Mouse (Mus musculus) frontal cortex, adult (tissue): ENCODE data around the gene Exoc3l4.

Experiments
- ATAC-seq: cut with Nextera tagmentation; 2 replicates; pipeline ENCODE4 v1.9.2; 2017; ENCODE audit warnings: mild to moderate bottlenecking, moderate library complexity, mixed read lengths; ENCODE audit not compliant: low TSS enrichment

Gene Exoc3l4

GRCm38 (mm10) chr12:111434164-111434744, 17.4 kb downstream of the Exoc3l4 start:
- ATAC-seq, result no peak

DNA sequence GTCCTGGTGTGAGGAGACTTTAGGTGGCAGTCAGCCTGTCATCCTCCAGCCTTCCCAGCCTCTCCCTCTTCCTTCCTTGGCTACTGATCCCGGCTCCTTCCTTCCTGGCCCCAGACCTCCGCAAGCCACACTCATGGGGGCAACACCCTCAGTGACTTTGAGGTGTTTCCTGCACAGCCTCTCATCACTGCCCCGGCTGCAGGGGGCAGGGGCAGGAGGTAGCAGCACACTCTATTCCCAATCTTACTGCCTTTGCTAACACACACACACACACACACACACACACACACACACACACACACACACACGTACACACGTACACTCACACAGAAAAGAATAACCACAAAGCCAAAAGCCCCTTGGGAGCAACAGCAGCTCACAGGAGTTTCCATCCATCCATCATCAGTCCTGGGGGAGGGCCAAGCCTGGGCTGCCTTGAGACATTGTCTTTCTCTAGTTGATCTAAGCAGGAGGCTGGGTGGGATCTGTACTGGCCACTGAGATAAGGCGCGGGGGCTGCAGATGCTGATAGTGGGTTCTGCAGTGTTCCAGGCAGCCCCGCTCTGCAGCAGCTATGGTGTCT, 18.0 kb downstream of the Exoc3l4 start:
- no peak for ATAC-seq

- peak; percentile 53; the same call in 1 of the 2 replicates for ATAC-seq
These were observed 19.4 kb downstream of the Exoc3l4 start for GRCm38 (mm10) chr12:111436170-111436569.

DNA sequence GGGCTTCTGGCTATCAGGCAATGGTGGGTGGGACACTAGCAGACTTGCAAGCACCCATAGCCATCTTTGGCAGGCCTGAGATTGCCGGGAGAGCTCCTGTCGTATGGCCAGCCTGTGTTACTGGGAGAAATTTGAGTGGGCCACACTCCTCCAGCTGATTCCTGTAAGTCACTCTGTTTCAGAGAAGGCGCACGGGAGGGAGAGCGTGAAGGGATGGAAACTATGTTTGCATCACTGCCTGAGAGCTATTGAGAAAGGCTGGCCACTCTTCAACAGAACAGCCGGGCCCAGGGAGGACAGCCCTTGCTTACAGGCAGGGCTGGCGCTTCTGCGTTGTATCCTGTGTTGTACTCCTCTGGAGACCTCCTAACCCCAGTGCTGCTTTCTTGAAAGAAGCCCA, 19.8 kb downstream of the Exoc3l4 start:
- ATAC-seq, result peak; percentile 94

DNA sequence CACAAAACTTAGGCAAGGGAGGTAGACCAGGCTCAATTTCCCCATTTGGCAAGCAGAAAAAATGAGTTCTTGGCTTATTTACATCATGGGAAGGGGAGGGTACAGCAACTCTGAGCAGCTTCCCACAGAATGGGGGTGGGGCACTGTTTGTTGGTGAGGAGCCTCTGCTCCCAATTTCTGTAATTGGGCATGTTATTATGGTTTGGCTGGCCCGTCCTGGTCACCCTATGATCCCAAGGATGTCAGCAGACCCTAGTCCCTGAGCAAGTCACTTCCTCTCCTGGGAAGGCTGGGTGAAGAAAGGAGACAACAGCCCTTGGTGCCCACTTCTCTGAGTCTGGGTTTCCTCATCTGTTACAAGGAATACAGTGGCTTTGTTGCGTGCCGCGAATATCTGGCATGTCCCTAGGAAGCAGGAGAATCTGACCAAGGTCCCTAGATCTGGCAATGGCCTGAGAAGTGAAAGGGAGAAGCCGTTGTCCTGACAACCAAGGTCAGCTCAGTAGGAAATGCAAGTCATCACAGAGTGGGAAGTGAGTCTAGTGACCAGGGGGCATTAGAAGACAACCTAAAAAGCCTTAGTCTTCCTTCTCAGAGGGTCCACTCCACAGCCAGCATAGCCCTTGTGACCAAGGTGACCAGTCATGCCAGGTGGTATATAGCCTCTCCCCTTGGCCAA, 20.5 kb downstream of the Exoc3l4 start:
- ATAC-seq, result no peak

- no peak for ATAC-seq
These were observed 22.0 kb downstream of the Exoc3l4 start for GRCm38 (mm10) chr12:111438850-111439249.

GRCm38 (mm10) chr12:111440701-111441373, 24.0 kb downstream of the Exoc3l4 start:
- no peak for ATAC-seq

DNA sequence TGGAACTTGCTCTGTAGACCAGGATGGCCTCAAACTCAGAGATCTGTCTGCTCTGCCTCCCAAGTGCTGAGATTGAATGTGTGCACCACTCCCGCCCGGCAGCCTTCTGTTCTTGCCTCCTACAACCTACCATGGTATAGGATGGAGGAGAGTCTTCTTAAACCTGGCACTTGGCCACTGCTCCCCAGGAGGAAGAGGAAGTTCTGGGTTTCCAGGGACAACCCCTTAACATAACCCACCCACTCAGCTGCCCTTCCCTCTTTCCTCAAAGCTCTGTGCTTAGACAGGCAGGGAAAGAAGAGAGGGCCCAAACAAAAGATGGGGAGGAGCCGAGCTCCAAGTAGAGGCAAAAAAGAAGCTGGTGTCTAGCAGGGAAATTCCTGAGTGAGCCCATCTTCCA, 24.7 kb downstream of the Exoc3l4 start:
- ATAC-seq, result peak; percentile 60; the same call in 1 of the 2 replicates

- no peak for ATAC-seq
These were observed 25.6 kb downstream of the Exoc3l4 start, which contains the start of gene Tnfaip2 for GRCm38 (mm10) chr12:111442309-111443010. Gene Tnfaip2 (plus strand): TSS chr12:111442469.

- no peak for ATAC-seq
These were observed 26.4 kb downstream of the Exoc3l4 start for GRCm38 (mm10) chr12:111443011-111443870.

GRCm38 (mm10) chr12:111443921-111444831, 27.4 kb downstream of the Exoc3l4 start:
- no peak for ATAC-seq

DNA sequence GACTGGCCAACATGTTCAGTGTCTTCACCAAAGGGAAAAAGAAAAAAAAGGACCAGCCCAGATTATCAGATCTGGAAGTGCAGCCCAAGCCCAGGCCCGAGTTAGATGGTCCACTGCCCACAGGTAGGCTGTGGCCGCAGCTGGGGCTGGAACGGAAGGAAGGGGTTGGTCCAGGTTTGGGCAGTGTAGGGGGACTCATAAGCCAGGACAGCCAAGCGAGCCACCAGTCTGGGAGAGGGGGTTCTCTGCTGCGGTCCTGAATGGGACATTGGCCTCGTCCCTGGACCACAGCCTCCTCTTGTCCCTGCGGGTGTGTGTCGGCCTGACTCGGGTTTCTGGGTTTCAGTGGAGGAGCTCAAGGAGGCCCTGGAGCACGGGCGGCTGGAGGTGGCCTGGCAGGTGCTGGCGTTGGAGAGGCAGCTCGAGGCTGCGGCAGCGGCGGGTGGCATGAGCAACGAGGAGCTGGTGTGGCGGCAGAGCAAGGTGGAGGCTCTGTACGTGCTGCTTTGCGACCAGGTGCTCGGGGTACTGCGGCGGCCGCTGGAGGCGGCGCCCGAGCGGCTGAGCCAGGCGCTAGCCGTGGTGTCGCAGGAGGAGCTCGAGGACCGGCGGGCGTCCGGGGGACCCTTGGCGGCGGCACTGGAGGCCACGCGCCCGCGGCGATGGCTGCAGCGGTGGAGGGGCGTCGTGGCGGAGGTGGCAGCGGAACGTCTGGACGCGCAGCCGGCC, 28.5 kb downstream of the Exoc3l4 start:
- ATAC-seq, result no peak

DNA sequence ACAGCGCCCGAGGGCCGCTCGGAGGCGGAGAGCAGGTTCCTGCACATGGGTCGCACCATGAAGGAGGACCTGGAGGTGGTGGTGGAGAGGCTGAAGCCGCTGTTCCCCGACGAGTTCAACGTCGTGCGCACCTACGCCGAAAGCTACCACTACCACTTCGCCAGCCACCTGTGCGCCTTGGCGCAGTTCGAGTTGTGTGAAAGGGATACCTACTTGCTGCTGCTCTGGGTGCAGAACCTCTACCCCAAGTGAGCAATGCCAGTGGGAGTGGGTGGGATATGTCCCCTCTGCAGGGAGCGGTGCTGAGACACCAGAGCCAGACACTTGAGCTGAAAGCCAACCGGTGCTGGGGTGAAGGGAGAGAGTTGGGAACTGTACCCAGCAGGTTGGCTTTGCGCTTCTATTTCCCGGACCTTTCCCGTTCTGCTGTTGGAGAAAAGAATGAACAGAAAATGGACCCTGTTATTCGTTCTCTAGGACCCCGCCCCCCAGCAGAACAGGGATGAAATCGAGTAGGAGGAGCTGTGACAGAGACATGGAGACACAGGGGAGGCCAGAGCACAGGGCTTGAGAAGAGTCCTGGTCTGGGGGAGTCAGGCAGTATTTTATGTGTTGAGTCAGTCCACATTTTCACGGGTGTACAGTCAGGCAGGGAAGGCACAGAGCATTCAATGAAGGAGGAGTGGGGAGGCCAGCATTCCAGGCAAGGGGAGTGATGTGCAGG, 29.2 kb downstream of the Exoc3l4 start:
- no peak for ATAC-seq

DNA sequence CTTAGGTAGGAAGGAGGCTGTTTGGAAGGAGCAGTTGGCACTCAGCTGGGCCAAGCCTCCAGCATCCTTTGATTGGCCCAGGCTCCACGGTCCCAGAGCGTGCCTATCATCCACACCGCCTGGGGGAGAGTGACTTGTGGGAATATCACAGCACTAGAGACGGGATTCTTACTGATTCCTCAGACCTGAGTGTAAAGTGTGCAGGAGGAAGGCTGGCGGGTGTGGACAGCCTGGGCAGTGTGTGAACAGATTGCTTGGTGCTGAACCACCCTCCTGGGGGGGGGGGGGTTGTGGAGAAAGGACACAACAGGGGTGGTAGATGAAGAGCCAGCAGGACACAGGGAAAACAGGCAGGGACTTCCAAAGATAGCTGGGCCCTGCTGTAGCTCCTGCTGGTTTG, 29.9 kb downstream of the Exoc3l4 start:
- no peak for ATAC-seq

GRCm38 (mm10) chr12:111447350-111447749, 30.5 kb downstream of the Exoc3l4 start:
- ATAC-seq, result no peak

DNA sequence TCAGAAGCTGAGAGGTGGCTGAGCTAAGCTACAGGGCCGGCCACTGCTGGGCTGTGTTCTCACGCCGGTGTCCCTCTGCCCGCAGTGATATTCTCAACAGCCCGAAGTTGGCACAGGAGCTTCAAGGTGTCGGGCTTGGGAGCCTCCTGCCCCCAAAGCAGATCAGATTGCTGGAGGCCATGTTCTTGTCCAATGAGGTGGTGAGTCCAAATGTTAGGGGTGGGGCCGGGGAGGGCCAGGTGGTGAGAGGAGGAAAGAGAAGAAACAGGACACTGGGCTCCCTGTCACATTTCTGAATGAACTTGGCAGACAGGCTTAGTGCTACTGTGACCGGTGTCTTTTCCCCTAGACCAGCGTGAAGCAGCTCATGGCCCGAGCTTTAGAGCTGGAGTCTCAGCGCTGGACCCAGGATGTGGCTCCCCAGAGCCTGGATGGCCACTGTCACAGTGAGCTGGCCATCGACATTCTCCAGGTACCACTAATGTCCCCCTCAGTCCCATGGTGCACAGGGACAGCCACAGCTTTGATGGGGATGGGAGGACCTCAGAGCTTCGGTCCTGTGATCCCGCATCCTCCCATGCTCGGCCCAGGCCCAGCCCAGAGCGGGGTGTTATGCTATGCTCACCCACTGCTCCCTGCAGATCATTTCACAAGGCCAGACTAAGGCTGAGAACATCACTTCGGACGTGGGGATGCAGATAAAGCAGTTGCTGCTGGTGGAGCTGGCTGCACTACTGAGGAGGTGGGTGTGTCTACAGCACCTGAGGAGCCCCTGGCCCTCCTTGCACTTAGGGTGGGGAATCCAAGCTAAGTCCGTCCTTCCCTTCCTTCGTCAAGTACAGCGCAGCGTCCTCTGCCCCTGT, 31.3 kb downstream of the Exoc3l4 start:
- ATAC-seq, result no peak

- no peak for ATAC-seq
These were observed 32.3 kb downstream of the Exoc3l4 start for GRCm38 (mm10) chr12:111448931-111449705.
